Mouse (Mus musculus) stomach, embryonic 15.5 days (tissue): ENCODE results near the gene Shh. TPM values are rescaled to one million over a fixed set of nuclear protein-coding genes. Genes with fewer than 3 reads are reported as not detected.

Source experiments
- ATAC-seq: fragments of 200-750 bp; cut with Nextera tagmentation; 2 replicates; pipeline ENCODE4 v1.8.0; 2017; ENCODE audit warnings: low read depth, moderate number of reproducible peaks, moderate TSS enrichment; ENCODE audit not compliant: insufficient read depth, low FRiP score
- H3K27ac ChIP-seq: fragments of 300-500 bp; sonication (generic); 2 replicates; pipeline ENCODE4 v1.5.1; 2015; ENCODE audit warnings: mild to moderate bottlenecking, inconsistent platforms
- H3K27me3 ChIP-seq: fragments of 300-500 bp; sonication (generic); replicated peaks from 2 replicates; pipeline ENCODE4 v1.6.1; 2015; ENCODE audit warnings: inconsistent platforms
- H3K36me3 ChIP-seq: fragments of 300-500 bp; sonication (generic); 2 replicates; pipeline ENCODE4 v1.6.1; 2015; ENCODE audit warnings: inconsistent platforms
- H3K4me1 ChIP-seq: fragments of 300-500 bp; sonication (generic); 2 replicates; pipeline ENCODE4 v1.6.1; 2015; ENCODE audit warnings: inconsistent platforms
- H3K4me2 ChIP-seq: fragments of 300-500 bp; sonication (generic); 2 replicates; pipeline ENCODE4 v1.6.1; 2015; ENCODE audit warnings: mild to moderate bottlenecking, inconsistent platforms
- H3K4me3 ChIP-seq: fragments of 300-500 bp; sonication (generic); replicated peaks from 2 replicates; pipeline ENCODE4 v1.5.1; 2015; ENCODE audit warnings: inconsistent platforms
- H3K9ac ChIP-seq: fragments of 300-500 bp; sonication (generic); 2 replicates; pipeline ENCODE4 v1.6.1; 2015; ENCODE audit warnings: inconsistent platforms
- H3K9me3 ChIP-seq: fragments of 300-500 bp; sonication (generic); 2 replicates; pipeline ENCODE4 v1.6.1; 2016; ENCODE audit warnings: inconsistent platforms
- WGBS: fragments of 180-500 bp; shearing (Covaris S2); methylation state at CpG from one replicate; pipeline ENCODE4 v1.1.7; 2015; 5-methylcytosine and 5-hydroxymethylcytosine counted together
- polyA plus RNA-seq: library from polyadenylated mRNA; unstranded; fragments of >200 nt; fragmentation: Nextera tagmentation; extraction: Ambion mirVana; gene quantifications from 2 replicates; pipeline ENCODE4 v1.2.1, GENCODE M21; 2015

Gene Shh
- polyA plus RNA-seq = 7.4 and 7.9 TPM in 2 replicates

GRCm38 (mm10) chr5:28466760-28467306 lies at the start of gene Shh:
Gene Shh (minus strand): TSS chr5:28467256.
- Histone ChIP-seq H3K4me2 (peak within 1 kb of the TSS; percentile 84), H3K27me3 (peaks cover 73% of the 10 kb centered on the region), H3K9ac (0 out of 2 replicates have a peak within 1 kb of the TSS, but pooled peaks have one; percentile 3), H3K36me3 (no peaks in the 10 kb centered on the region), H3K27ac (peak within 1 kb of the TSS; percentile 82), H3K9me3 (no peaks in the 10 kb centered on the region), H3K4me1 (0 out of 2 replicates have a peak, but pooled peaks cover 3% of the 10 kb centered on the region), H3K4me3 (peak within 1 kb of the TSS; percentile 52)
- 1% methylated on average over 31 of the region's 31 CpGs for WGBS
- no peak for ATAC-seq

- no peak overlapping the region for H3K9ac ChIP-seq
- no peaks in the 10 kb centered on the region for H3K36me3 ChIP-seq
- no peaks in the 10 kb centered on the region for H3K27me3 ChIP-seq
- peak overlapping the region; percentile 8; the same call in 1 of the 2 replicates for H3K4me3 ChIP-seq
- H3K4me2 ChIP-seq = peak overlapping the region; percentile 29
- 42% methylated on average over 4 of the region's 4 CpGs for WGBS
- ATAC-seq = peak; percentile 94
- H3K27ac ChIP-seq = peak overlapping the region; percentile 89
- H3K9me3 ChIP-seq = no peaks in the 10 kb centered on the region
- H3K4me1 ChIP-seq = 0 out of 2 replicates have a peak, but pooled peaks cover 2% of the 10 kb centered on the region
Observed at GRCm38 (mm10) chr5:28500792-28501439, 33.9 kb upstream of the Shh start.

GRCm38 (mm10) chr5:28498846-28499245 lies 31.8 kb upstream of the Shh start:
- Histone ChIP-seq H3K36me3 (no peaks in the 10 kb centered on the region), H3K9ac (no peak overlapping the region), H3K4me3 (no peak overlapping the region), H3K27me3 (no peaks in the 10 kb centered on the region), H3K4me1 (peaks cover 8% of the 10 kb centered on the region; the same call in 1 of the 2 replicates), H3K9me3 (no peaks in the 10 kb centered on the region), H3K27ac (no peak overlapping the region), H3K4me2 (no peak overlapping the region)
- WGBS = 94% methylated on average over 4 of the region's 4 CpGs
- ATAC-seq = no peak

GRCm38 (mm10) chr5:28495712-28496650 lies 28.9 kb upstream of the Shh start:
- no peaks in the 10 kb centered on the region for H3K36me3 ChIP-seq
- H3K4me1 ChIP-seq = peaks cover 6% of the 10 kb centered on the region; the same call in 1 of the 2 replicates
- H3K9me3 ChIP-seq = no peaks in the 10 kb centered on the region
- peak; percentile 75 for ATAC-seq
- no peaks in the 10 kb centered on the region for H3K27me3 ChIP-seq
- 70% methylated on average over 3 of the region's 3 CpGs for WGBS
- no peak overlapping the region for H3K4me2 ChIP-seq
- no peak overlapping the region for H3K9ac ChIP-seq
- no peak overlapping the region for H3K4me3 ChIP-seq
- peak overlapping the region; percentile 86 for H3K27ac ChIP-seq

GRCm38 (mm10) chr5:28493550-28493949 lies 26.5 kb upstream of the Shh start:
- Histone ChIP-seq H3K27ac (no peak overlapping the region), H3K9ac (no peak overlapping the region), H3K9me3 (no peaks in the 10 kb centered on the region), H3K4me2 (no peak overlapping the region), H3K4me1 (peaks cover 6% of the 10 kb centered on the region; the same call in 1 of the 2 replicates), H3K27me3 (no peaks in the 10 kb centered on the region), H3K4me3 (no peak overlapping the region), H3K36me3 (no peaks in the 10 kb centered on the region)
- ATAC-seq = 0 out of 2 replicates have a peak, but pooled peaks have one; percentile 59
- WGBS = 62% methylated on average over 3 of the region's 3 CpGs

- no peak overlapping the region for H3K9ac ChIP-seq
- H3K27me3 ChIP-seq = no peaks in the 10 kb centered on the region
- H3K4me2 ChIP-seq = no peak overlapping the region
- no peak for ATAC-seq
- H3K4me3 ChIP-seq = no peak overlapping the region
- no peak overlapping the region for H3K27ac ChIP-seq
- H3K9me3 ChIP-seq = no peaks in the 10 kb centered on the region
- H3K4me1 ChIP-seq = no peaks in the 10 kb centered on the region
- WGBS = 81% methylated on average over 3 of the region's 3 CpGs
- no peaks in the 10 kb centered on the region for H3K36me3 ChIP-seq
Observed at GRCm38 (mm10) chr5:28482991-28483390, 15.9 kb upstream of the Shh start.

- no peak overlapping the region for H3K9ac ChIP-seq
- ATAC-seq = no peak
- H3K4me1 ChIP-seq = 0 out of 2 replicates have a peak, but pooled peaks cover 2% of the 10 kb centered on the region
- H3K36me3 ChIP-seq = no peaks in the 10 kb centered on the region
- no peak overlapping the region for H3K4me3 ChIP-seq
- 66% methylated on average over 2 of the region's 2 CpGs for WGBS
- no peak overlapping the region for H3K27ac ChIP-seq
- no peak overlapping the region for H3K4me2 ChIP-seq
- no peaks in the 10 kb centered on the region for H3K27me3 ChIP-seq
- H3K9me3 ChIP-seq = no peaks in the 10 kb centered on the region
Observed at GRCm38 (mm10) chr5:28481730-28482129, 14.7 kb upstream of the Shh start.

- H3K9ac ChIP-seq = no peak overlapping the region
- H3K36me3 ChIP-seq = no peaks in the 10 kb centered on the region
- no peaks in the 10 kb centered on the region for H3K9me3 ChIP-seq
- H3K27ac ChIP-seq = no peak overlapping the region
- no peak overlapping the region for H3K4me2 ChIP-seq
- no peak for ATAC-seq
- WGBS = 61% methylated on average over 10 of the region's 10 CpGs
- H3K4me1 ChIP-seq = 0 out of 2 replicates have a peak, but pooled peaks cover 2% of the 10 kb centered on the region
- no peak overlapping the region for H3K4me3 ChIP-seq
- no peaks in the 10 kb centered on the region for H3K27me3 ChIP-seq
Observed at GRCm38 (mm10) chr5:28476389-28477379, 9.6 kb upstream of the Shh start.

- Histone ChIP-seq H3K27me3 (peaks cover 8% of the 10 kb centered on the region; the same call in 1 of the 2 replicates), H3K9me3 (no peaks in the 10 kb centered on the region), H3K4me1 (0 out of 2 replicates have a peak, but pooled peaks cover 2% of the 10 kb centered on the region), H3K36me3 (no peaks in the 10 kb centered on the region), H3K9ac (no peak overlapping the region), H3K27ac (no peak overlapping the region), H3K4me3 (no peak overlapping the region), H3K4me2 (no peak overlapping the region)
- no peak for ATAC-seq
- 80% methylated on average over 5 of the region's 5 CpGs for WGBS
Observed at GRCm38 (mm10) chr5:28473556-28473955, 6.5 kb upstream of the Shh start.

- 0 out of 2 replicates have a peak, but pooled peaks cover 3% of the 10 kb centered on the region for H3K4me1 ChIP-seq
- WGBS = 2% methylated on average over 9 of the region's 9 CpGs
Observed at GRCm38 (mm10) chr5:28469525-28470202, 2.6 kb upstream of the Shh start.

More at GRCm38 (mm10) chr5:28469525-28470202, 2.6 kb upstream of the Shh start:
- Histone ChIP-seq H3K9ac (no peak overlapping the region), H3K4me3 (no peak overlapping the region), H3K27me3 (peaks cover 46% of the 10 kb centered on the region), H3K36me3 (no peaks in the 10 kb centered on the region), H3K9me3 (no peaks in the 10 kb centered on the region), H3K27ac (no peak overlapping the region), H3K4me2 (no peak overlapping the region)
- peak; percentile 75 for ATAC-seq
